In the genomic region with DNA sequence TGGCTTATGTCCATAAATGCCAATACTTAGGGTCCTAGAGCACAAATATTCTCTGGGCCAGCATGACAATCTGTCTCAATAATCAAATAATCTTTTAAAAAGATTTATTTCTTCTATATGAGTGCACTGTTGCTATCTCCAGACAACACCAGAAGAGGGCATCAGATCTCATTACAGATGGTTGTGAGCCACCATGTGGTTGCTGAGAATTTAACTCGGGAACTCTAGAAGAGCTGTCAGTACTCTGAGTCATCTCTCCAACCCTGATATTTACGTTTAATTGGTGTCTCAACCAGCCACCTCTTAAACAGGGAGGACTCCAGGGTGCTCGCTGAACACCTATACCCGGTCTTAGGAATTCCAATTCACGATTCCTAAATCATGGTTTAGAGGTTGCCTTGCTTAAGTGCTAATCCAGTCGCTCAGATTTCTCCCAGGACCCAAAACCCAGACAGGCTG, we compare ENCODE assay signal across 8 mouse cellular contexts. TPM values are rescaled to one million over a fixed set of nuclear protein-coding genes. Genes with fewer than 3 reads are reported as not detected.
DNase-seq lines count a peak whose midpoint lies in the region; ATAC-seq and TF ChIP-seq lines count a peak whose summit lies in the region.
"Not testable (repeated sequence)": the region's sequence is repeated elsewhere in the genome, so short reads cannot be mapped to it uniquely, and the experiment has no call there.

No protein-coding gene starts in this region.

- TF ChIP-seq EP300 in heart, postnatal 0 days (IDR thresholded peaks at IDR 0.05; ENCODE audit: low read depth) = not testable (repeated sequence)

- H3K4me2 ChIP-seq in forebrain, embryonic 11.5 days (ENCODE audit: low read depth, low read length, severe bottlenecking) = peak overlapping the region; percentile 64
- peak overlapping the region; percentile 72 for H3K4me2 ChIP-seq in heart, postnatal 0 days (ENCODE audit: low read depth, low read length)
- H3K4me2 ChIP-seq in kidney, embryonic 16.5 days (replicated peaks; ENCODE audit: low read depth, low read length) = peak overlapping the region; percentile 77
- H3K4me2 ChIP-seq in limb, embryonic 12.5 days = peak overlapping the region; percentile 65

- H3K36me3 ChIP-seq in forebrain, embryonic 11.5 days (ENCODE audit: control insufficient read depth, insufficient read depth, low read length) = peaks cover 31% of the 10 kb centered on the region
- peaks cover 29% of the 10 kb centered on the region for H3K36me3 ChIP-seq in heart, postnatal 0 days (replicated peaks; ENCODE audit: control insufficient read depth, insufficient read depth, low read length)
- H3K36me3 ChIP-seq in kidney, embryonic 16.5 days (ENCODE audit: insufficient read depth, low read length) = peaks cover 43% of the 10 kb centered on the region
- peaks cover 43% of the 10 kb centered on the region for H3K36me3 ChIP-seq in limb, embryonic 12.5 days

- WGBS in forebrain, embryonic 11.5 days = 65% methylated on average over 6 of the region's 6 CpGs
- WGBS in heart, postnatal 0 days = 43% methylated on average over 6 of the region's 6 CpGs
- WGBS in kidney, embryonic 16.5 days = 58% methylated on average over 6 of the region's 6 CpGs
- 59% methylated on average over 6 of the region's 6 CpGs for WGBS in limb, embryonic 12.5 days

- peak; percentile 27 for DNase-seq in brain, adult 2 months (ENCODE audit: low read depth, low spot score)
- not testable (repeated sequence) for DNase-seq in forebrain, embryonic 11.5 days (ENCODE audit: low spot score); heart, postnatal 0 days (ENCODE audit: low spot score)
- peak; percentile 5 for DNase-seq in right cerebral cortex, postnatal 25 days

- peak overlapping the region; percentile 75 for H3K4me3 ChIP-seq in forebrain, embryonic 11.5 days (ENCODE audit: low read depth, low read length)
- H3K4me3 ChIP-seq in heart, postnatal 0 days (ENCODE audit: low read depth, low read length) = peak overlapping the region; percentile 64
- H3K4me3 ChIP-seq in kidney, embryonic 16.5 days (ENCODE audit: low read length) = peak overlapping the region; percentile 83
- H3K4me3 ChIP-seq in limb, embryonic 12.5 days (replicated peaks) = peak overlapping the region; percentile 78

- peak; percentile 40 for ATAC-seq in CD4-positive, CD25-positive, alpha-beta regulatory T cell, adult 4 months
- ATAC-seq in forebrain, embryonic 11.5 days (replicated peaks; ENCODE audit: low FRiP score); heart, postnatal 0 days (ENCODE audit: insufficient read depth, low read depth); limb, embryonic 12.5 days (ENCODE audit: insufficient number of reproducible peaks, insufficient read depth, low FRiP score, low TSS enrichment, low read depth): not testable (repeated sequence)
- peak; percentile 12; the same call in 1 of the 2 replicates for ATAC-seq in kidney, embryonic 16.5 days (ENCODE audit: low FRiP score, low TSS enrichment)
- ATAC-seq in megakaryocyte progenitor cell, adult 5-6 weeks (replicated peaks; ENCODE audit: poor library complexity) = 0 out of 2 replicates have a peak, but pooled peaks have one; percentile 2

- H3K27me3 ChIP-seq in forebrain, embryonic 11.5 days (ENCODE audit: control insufficient read depth, insufficient read depth, low read length); heart, postnatal 0 days (ENCODE audit: control insufficient read depth, insufficient read depth, low read length); kidney, embryonic 16.5 days (ENCODE audit: insufficient read depth, low read length); limb, embryonic 12.5 days: not testable (repeated sequence)

- not testable (repeated sequence) for H3K27ac ChIP-seq in forebrain, embryonic 11.5 days (ENCODE audit: low read depth, low read length); kidney, embryonic 16.5 days (ENCODE audit: low read length); limb, embryonic 12.5 days
- peak overlapping the region; percentile 85 for H3K27ac ChIP-seq in heart, postnatal 0 days (ENCODE audit: low read depth)

- not testable (repeated sequence) for H3K4me1 ChIP-seq in forebrain, embryonic 11.5 days (replicated peaks; ENCODE audit: control insufficient read depth, insufficient read depth, low read length); heart, postnatal 0 days (ENCODE audit: control insufficient read depth, insufficient read depth); kidney, embryonic 16.5 days (ENCODE audit: insufficient read depth, low read length); limb, embryonic 12.5 days (replicated peaks)

- H3K9me3 ChIP-seq in forebrain, embryonic 11.5 days (ENCODE audit: control insufficient read depth, low read length) = peaks cover 25% of the 10 kb centered on the region; the same call in 1 of the 2 replicates
- not testable (repeated sequence) for H3K9me3 ChIP-seq in heart, postnatal 0 days (replicated peaks; ENCODE audit: control insufficient read depth, low read length)
- H3K9me3 ChIP-seq in kidney, embryonic 16.5 days (ENCODE audit: low read length) = peaks cover 41% of the 10 kb centered on the region
- H3K9me3 ChIP-seq in limb, embryonic 12.5 days = peaks cover 36% of the 10 kb centered on the region

- peak; percentile 13; the same call in 1 of the 2 replicates for TF ChIP-seq CTCF in heart, postnatal 0 days (IDR thresholded peaks at IDR 0.05; ENCODE audit: low read depth)

- peak overlapping the region; percentile 84 for H3K9ac ChIP-seq in forebrain, embryonic 11.5 days (ENCODE audit: low read length)
- peak overlapping the region; percentile 58; the same call in 1 of the 2 replicates for H3K9ac ChIP-seq in heart, postnatal 0 days (replicated peaks; ENCODE audit: low read depth, low read length)
- peak overlapping the region; percentile 83 for H3K9ac ChIP-seq in kidney, embryonic 16.5 days (replicated peaks; ENCODE audit: low read length)
- H3K9ac ChIP-seq in limb, embryonic 12.5 days (replicated peaks) = peak overlapping the region; percentile 79

RNA-seq across cellular contexts. Expression of gene Srpk2, which starts 27.3 kb away (rescaled TPM):
- polyA plus RNA-seq in CD4-positive, CD25-positive, alpha-beta regulatory T cell, adult 4 months (2017; shearing (Covaris generic)) = 10 to 100 TPM; 85.5 to 86.7 TPM
- polyA plus RNA-seq in forebrain, embryonic 11.5 days (2014; fragmentation: Nextera tagmentation; extraction: Ambion mirVana) = 60.0 and 61.1 TPM in 2 replicates
- total RNA-seq in heart, postnatal 0 days (2014; rRNA removed; ENCODE audit: low replicate concordance) = 14.7 and 34.9 TPM in 2 replicates
- 49.1 and 52.9 TPM in 2 replicates for polyA plus RNA-seq in heart, postnatal 0 days (2015; fragmentation: Nextera tagmentation; extraction: Ambion mirVana)
- 40.4 and 47.7 TPM in 2 replicates for polyA plus RNA-seq in kidney, embryonic 16.5 days (2015; fragmentation: Nextera tagmentation; extraction: Ambion mirVana)
- polyA plus RNA-seq in limb, embryonic 12.5 days (2016; fragmentation: Nextera tagmentation; extraction: Ambion mirVana) = 63.0 and 65.7 TPM in 2 replicates
- total RNA-seq in megakaryocyte progenitor cell, adult 5-6 weeks (2015) = 41.4 and 46.6 TPM in 2 replicates
- total RNA-seq in megakaryocyte progenitor cell, adult 5-6 weeks (2017) = 51.7 and 55.9 TPM in 2 replicates
